Mouse (Mus musculus): ENCODE measurements around the gene Aldh3a2.
"Not testable (repeated sequence)": the region's sequence is repeated elsewhere in the genome, so short reads cannot be mapped to it uniquely, and the experiment has no call there.

The Aldh3a2 gene

GRCm38 (mm10) chr11:61266551-61267533 is at the start of gene Aldh3a2:
TSS of gene Aldh3a2 (minus strand) at chr11:61267464.
- peak; percentile 89 to 94 for DNase-seq (ENCODE audit: low spot score in 2 of 2)

GRCm38 (mm10) chr11:61316864-61317263 is 49.6 kb upstream of the Aldh3a2 start:
- DNase-seq (ENCODE audit: low spot score in 2 of 2), result no peak

GRCm38 (mm10) chr11:61310321-61310720 is 43.1 kb upstream of the Aldh3a2 start:
- no peak for DNase-seq (ENCODE audit: low spot score in 2 of 2)

- no peak for DNase-seq (ENCODE audit: low spot score in 2 of 2)
Observed at GRCm38 (mm10) chr11:61309831-61310230, 42.6 kb upstream of the Aldh3a2 start.

- DNase-seq (ENCODE audit: low spot score in 2 of 2), result no peak
Observed at GRCm38 (mm10) chr11:61307795-61308194, 40.5 kb upstream of the Aldh3a2 start.

- no peak for DNase-seq (ENCODE audit: low spot score in 2 of 2)
Observed at GRCm38 (mm10) chr11:61305377-61305776, 38.1 kb upstream of the Aldh3a2 start.

- DNase-seq (ENCODE audit: low spot score in 2 of 2), result not testable (repeated sequence)
Observed at GRCm38 (mm10) chr11:61304535-61304934, 37.3 kb upstream of the Aldh3a2 start.

GRCm38 (mm10) chr11:61300716-61301392 is 33.6 kb upstream of the Aldh3a2 start:
- no peak for DNase-seq (ENCODE audit: low spot score in 2 of 2)

- no peak for DNase-seq (ENCODE audit: low spot score in 2 of 2)
Observed at GRCm38 (mm10) chr11:61300205-61300604, 32.9 kb upstream of the Aldh3a2 start.

GRCm38 (mm10) chr11:61297901-61298300 is 30.6 kb upstream of the Aldh3a2 start:
- DNase-seq (ENCODE audit: low spot score in 2 of 2), result no peak

- no peak for DNase-seq (ENCODE audit: low spot score in 2 of 2)
Observed at GRCm38 (mm10) chr11:61297326-61297725, 30.1 kb upstream of the Aldh3a2 start.

GRCm38 (mm10) chr11:61296556-61296955 is 29.3 kb upstream of the Aldh3a2 start:
- DNase-seq (ENCODE audit: low spot score in 2 of 2), result no peak

GRCm38 (mm10) chr11:61295556-61295955 is 28.3 kb upstream of the Aldh3a2 start:
- DNase-seq (ENCODE audit: low spot score in 2 of 2), result no peak

GRCm38 (mm10) chr11:61294431-61294830 is 27.2 kb upstream of the Aldh3a2 start:
- no peak for DNase-seq (ENCODE audit: low spot score in 2 of 2)

- DNase-seq (ENCODE audit: low spot score in 2 of 2), result no peak
Observed at GRCm38 (mm10) chr11:61293251-61293650, 26.0 kb upstream of the Aldh3a2 start.

- DNase-seq (ENCODE audit: low spot score in 2 of 2), result no peak
Observed at GRCm38 (mm10) chr11:61284323-61284722, 17.1 kb upstream of the Aldh3a2 start.

GRCm38 (mm10) chr11:61283414-61284049 is 16.3 kb upstream of the Aldh3a2 start:
- DNase-seq (ENCODE audit: low spot score in 2 of 2), result no peak

GRCm38 (mm10) chr11:61278445-61279077 is 11.3 kb upstream of the Aldh3a2 start:
- DNase-seq (ENCODE audit: low spot score in 2 of 2), result no peak

- DNase-seq (ENCODE audit: low spot score in 2 of 2), result no peak
Observed at GRCm38 (mm10) chr11:61277937-61278336, 10.7 kb upstream of the Aldh3a2 start.

- DNase-seq (ENCODE audit: low spot score in 2 of 2), result no peak
Observed at GRCm38 (mm10) chr11:61276482-61276881, 9.2 kb upstream of the Aldh3a2 start.

- DNase-seq (ENCODE audit: low spot score in 2 of 2), result no peak
Observed at GRCm38 (mm10) chr11:61275106-61275505, 7.8 kb upstream of the Aldh3a2 start.

GRCm38 (mm10) chr11:61274421-61274820 is 7.2 kb upstream of the Aldh3a2 start:
- no peak for DNase-seq (ENCODE audit: low spot score in 2 of 2)
